Mouse (Mus musculus) thymus, postnatal 4 days (tissue): Measurements from ENCODE around the gene Mterf4.
"Not testable (repeated sequence)": the region's sequence is repeated elsewhere in the genome, so short reads cannot be mapped to it uniquely, and the experiment has no call there.

Experiments
- DNase-seq: peaks from one replicate; pipeline ENCODE4 v3.0.0; 2021

Gene Mterf4

DNA sequence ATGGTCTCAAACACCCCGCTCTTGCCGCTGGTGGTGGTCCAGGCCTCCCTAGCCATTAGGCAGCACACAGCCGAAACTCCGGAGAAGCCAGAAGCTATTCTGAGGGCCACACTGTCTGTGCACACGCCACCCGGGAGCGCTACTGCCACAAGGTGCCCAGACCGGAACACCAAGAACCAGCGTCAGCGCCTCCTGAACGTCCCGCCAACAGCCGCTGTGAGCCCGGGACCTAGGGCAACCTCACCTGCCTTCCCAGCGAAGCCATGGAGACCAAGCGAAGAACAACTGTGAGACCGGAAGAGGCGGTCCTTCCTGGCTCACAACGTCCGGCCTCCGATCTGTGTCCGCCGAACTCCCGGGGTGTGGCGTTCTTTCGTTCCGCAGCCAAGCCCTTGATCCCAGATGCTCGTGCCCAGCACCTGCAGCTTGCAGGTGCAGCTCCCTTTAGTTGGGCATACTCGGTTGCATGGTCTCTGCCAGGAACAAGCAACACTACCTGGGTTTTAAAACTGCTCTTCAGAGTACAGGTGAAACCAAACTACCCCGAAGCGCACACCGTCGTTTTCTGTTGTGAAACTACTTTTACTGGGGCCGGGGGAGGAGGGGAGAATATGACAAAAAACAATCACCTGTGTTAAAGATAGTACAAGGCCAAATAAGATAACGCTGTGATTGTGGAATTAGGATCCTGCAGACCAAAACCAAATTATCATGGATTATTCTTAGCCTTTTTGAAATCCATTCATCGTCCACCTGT, at the start of gene Mterf4:
Gene Mterf4 (minus strand): TSS at position 335 of the 757 bp plus-strand sequence.
- peak; percentile 86 for DNase-seq

DNA sequence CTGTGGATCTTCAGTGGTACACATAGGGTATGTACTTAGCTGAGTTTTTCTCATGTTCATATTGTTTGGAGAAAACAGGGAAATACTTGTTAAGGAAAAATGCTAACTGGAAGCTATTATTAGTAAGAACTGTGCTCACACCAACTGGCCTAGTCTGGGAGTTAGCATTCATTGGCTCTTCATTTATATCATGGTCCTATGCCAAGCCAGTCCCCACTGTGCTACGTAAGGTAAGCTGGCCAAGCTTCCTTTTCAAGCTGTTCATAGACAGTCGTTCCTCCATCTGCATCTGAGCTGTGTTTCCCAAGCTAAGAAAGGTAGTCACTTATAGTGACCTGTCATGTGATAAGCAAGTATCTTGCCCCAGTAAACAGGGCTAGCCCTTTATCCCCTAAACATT, 47.0 kb upstream of the Mterf4 start:
- no peak for DNase-seq

DNA sequence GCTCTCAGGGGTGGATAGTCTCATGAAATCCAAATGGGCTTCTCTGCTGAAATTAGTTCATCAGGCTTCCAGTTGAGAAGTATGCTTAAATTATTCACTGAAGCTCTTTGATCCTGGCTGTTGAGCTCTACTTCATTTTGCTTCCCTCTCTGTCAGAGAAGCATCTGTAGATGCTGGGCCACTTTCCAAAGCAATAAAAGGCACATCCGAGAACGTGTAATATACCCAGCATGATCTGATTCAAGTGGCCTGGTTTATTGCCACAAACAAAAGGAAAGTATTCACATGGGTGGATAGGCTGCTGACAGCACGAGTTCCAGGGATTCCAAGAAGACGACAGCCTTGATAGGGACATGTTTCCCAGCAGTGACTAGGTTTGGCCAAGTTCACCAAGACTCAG, 44.0 kb upstream of the Mterf4 start:
- DNase-seq: no peak

DNA sequence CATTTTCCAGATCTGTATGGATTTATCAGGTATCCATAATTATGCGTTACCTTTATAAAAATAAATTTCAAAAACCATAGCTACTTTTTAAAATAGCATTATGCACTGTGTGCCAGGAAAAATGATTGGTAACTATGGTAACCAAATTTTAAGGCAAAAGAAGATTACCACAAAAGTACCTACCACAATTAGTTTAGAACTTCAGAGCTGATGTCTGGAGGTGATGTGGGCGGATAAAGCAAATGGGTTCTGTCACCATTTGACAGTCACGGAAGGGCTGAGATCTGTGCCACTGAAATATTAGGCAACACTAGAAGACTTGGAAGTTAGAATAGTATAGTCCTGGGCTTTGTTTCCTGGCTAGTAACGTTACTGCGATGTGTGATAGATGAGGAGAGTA, 41.5 kb upstream of the Mterf4 start:
- DNase-seq: no peak

DNA sequence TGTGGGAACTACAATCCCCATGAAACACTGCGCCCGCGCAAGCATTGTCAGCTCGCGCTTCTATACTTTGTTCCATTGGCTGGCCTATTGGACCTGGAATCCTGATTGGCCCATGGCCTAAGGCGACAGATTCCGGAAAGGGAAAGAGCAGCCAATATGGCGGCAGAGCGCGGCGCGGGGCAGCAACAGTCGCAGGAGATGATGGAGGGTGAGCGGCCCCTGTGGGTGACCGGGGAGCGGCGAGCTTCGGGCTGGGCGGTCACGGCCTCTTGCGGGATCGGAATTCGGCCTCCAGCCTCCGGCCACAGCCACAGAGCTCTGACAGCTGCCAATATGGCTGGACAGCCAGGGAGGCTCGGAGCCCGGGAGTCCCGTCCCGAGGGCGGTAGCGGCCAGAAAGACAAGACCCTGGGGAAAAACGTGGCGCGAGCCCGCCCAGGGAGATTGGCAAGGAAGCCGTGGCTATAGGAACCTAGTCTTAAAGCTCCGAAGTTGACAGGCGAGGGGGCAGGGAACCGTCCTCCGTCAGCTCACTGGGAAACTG, 37.9 kb upstream of the Mterf4 start:
- DNase-seq: peak; percentile 91

DNA sequence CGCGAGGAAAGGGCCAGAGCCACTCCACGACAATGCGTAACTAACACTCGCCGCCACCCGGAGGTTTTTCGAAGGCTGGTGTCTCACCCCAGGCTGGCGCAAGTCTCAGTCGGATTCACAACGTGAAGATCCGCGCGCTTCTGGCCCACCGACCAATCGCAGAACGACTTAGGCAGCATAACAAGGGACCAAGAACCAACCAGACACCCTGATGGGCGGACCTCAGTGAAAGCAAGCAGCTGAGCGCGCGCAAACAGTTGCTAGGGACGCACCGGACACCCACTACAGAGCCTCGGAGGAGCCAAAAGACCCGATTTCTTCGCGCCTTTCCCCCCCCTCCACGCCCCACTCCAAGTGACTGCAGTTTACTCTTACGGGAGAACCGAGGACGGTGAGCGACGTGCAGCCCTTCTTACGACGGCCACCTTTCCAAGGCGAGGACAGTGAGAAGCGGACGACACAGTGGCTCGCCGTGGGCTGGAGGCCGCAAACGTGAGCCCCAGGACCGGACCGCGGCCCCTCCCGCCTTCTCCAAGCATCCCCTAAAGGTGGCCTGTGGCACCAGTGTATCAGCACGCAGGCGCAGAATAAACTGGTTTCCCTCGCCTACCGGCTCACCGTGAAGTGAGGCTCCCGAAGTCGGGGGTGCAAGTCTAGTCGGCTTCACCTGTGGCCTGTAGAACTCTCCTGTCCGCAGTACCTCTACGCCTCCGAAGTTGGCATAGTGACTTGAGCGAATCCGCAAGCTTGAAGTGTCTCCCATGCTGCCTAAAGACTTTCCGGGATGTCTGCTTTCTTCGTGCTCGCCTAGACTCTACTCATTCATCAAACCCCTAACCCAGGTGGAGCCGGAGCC, 37.2 kb upstream of the Mterf4 start, which contains the start of the genes Ppp1r7 and Pask:
Gene Ppp1r7 (plus strand): TSS at position 207 of the 856 bp plus-strand sequence.
Gene Pask (minus strand): TSS at position 835 of the 856 bp plus-strand sequence.
- DNase-seq: peak; percentile 93

DNA sequence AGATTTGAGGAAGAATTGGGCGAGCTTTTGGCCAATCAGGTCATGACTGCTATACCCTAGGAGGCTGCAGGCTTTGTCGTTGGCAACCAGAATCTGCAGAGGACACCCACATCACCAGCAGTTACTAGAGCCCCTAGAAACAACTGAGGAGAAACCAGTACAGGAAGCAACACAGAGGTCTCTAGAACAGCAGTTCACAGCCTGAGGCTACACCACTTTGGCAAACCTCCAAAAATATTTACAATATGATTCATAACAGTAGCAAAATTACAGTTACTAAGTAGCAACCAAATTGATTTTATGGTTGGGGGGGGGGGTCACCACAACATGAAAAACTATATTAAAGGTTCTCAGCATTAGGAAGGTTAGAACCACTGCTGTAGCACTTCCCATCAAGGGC, 28.9 kb upstream of the Mterf4 start:
- DNase-seq: no peak

DNA sequence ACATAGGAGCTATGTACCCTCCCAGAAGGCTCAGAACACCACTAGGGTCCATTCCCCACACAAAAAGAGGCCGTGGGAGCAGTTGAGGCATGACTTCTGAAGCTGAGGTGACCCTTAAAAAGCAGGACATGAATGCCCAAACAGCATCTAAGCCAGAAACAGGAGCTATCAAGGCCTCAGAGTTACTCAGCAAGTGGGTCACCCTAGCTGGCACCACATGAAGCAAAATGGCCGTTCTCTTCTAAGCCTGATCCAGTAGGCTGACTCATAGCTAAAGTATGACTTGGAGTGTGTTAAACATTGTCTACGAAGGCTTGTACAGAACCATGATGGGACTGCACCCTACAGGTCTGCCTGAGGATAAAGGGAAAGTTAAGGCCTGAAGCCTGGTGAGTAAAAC, 20.7 kb upstream of the Mterf4 start:
- DNase-seq: no peak

DNA sequence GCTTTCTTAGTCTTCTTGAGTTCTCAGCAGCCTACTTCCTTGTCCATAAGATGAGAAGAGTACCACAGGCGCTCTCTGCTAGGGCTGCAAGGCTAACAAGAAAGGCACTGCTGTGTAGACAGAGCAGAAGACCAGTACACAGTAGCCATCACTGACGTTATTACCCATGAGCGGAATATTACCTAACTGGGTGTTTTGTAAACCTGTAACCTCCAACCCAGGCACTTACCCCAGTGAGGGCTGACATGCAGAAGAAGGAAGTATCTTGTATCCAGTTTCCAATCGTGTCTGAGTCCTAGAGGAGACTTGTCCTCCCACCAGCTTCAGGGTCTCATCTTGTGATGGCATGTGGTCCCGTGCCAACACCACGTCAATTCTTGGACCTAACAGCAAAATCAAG, 18.3 kb upstream of the Mterf4 start:
- no peak for DNase-seq

DNA sequence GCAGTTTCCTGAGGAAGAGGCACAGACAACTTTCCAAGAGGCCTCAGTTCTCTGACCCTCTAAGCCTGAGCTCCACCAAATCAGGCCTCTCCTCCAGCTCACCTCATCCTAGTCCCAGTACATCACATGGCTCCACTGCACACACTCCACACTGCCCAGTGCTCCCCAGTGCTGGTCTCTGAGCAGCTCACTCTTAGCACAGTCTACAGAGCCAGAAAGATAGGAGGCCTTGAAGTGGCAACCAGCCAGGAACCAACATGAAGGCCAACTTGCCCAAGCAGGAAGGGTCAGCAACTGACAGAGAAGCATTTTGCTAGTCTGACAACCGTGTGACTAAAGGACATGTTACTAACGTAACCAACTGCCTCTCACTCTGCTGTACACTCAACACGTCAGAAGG, 5.1 kb downstream of the Mterf4 start:
- no peak for DNase-seq

DNA sequence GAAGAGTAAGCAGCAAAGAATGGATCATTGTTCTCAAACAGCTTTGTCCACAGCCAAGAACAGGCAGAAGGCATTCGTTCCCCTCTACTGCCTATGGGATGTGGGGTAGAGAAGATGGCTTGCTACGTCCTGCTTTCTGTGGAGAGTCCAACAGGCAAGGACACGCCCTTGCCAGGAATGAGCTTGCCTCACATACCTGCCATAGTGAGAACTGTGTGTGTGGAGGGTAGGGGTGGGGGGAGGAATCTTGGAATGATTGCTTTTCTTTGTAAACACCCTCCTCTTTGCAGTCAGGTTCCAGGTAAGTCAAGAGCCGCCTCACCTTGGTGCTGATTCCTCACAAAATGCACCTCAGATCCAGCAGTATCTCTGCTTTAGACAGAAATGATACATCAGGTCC, 5.9 kb downstream of the Mterf4 start:
- no peak for DNase-seq

DNA sequence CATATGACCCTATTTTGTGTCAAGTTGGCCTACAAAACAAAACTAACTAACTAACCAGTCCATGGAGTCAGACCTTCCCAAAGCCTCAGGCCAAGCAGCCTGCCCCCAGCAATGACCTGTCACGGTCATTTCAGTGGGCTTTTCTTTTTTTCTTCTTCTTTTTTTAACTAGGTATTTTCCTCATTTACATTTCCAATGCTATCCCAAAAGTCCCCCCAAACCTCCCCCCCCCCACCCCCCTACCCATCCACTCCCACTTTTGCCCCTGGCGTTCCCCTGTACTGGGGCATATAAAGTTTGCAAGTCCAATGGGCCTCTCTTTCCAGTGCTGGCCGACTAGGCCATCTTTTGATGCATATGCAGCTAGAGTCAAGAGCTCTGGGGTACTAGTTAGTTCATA, 11.2 kb downstream of the Mterf4 start:
- DNase-seq: not testable (repeated sequence)

DNA sequence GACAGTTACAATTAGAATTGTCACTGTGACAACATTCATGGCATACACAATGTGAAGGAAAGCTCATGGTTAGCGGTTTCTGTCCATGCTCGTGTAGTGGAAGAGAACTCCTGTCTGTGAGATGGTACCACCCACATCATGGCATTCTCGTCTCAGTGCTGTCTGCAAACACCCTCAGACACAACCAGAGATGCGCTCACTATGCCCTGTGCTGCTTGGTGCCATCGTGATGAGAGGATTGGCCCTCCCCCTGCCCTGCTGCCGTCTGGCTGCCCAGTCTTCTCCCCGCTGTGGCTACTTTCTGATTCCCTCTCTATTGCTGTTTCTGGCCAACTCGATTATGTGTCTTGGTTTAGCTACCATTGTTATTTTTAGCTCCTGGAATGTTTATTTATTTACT, 13.7 kb downstream of the Mterf4 start:
- no peak for DNase-seq

DNA sequence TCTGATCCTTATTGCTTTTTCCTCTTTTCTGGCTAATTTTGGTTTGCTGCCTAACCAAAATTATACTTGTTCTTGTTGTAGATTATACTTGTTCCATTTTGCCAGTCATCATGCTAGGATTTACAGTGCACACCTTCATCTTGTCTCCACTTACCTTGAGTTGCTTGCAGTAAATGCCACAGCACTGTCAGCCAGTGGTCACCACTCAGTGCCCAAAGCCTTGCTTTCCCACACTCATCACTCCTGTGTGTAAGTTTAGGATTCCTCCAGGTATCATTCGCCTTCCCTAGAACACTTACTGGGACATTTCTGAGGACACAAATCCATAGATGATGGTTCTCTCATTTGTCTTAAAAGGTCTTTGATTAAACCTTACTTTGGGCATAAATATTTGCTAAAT, 14.1 kb downstream of the Mterf4 start:
- DNase-seq: no peak

DNA sequence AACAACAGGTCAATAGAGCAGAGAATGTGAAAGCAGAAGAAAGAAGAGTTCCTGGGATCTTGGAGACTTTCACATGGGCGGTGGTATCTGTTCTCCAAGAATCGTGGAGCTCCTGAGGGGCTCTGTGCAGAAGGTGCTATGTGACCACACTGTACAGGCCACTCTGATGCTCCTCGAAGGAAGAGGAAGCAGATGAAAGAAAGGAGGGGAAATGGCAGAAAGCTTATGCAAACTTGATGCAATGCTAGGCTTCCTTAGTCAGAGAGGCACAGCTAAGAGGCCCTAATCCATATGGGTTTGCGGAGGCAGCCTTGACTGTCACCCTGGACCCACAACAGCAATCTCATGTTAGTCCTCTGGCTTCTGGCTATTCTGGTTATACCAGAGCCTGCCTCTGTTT, 14.8 kb downstream of the Mterf4 start:
- DNase-seq: no peak

DNA sequence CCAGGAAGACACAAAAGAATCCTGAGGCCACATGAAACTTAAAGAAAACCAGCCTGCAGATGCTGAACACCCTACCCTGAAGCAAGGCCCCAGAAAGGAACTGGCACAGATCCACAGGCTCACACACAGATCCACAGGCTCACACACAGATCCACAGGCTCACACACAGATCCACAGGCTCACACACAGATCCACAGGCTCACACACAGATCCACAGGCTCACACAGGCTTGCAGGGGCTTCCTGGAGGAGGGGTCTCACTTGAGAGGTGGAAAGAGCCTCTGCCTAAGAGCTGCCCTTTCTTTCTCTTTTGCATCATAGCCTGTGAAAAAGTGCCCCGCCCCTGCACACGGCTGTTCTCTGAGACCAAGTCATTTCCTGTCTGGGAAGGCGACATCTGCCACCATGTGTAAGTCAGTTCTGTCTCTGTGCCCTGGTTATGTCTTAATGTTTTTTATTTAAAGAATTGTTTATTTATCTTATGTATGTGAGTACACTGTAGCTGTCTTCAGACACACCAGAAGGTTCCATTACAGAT, 16.0 kb downstream of the Mterf4 start:
- peak; percentile 43 for DNase-seq

DNA sequence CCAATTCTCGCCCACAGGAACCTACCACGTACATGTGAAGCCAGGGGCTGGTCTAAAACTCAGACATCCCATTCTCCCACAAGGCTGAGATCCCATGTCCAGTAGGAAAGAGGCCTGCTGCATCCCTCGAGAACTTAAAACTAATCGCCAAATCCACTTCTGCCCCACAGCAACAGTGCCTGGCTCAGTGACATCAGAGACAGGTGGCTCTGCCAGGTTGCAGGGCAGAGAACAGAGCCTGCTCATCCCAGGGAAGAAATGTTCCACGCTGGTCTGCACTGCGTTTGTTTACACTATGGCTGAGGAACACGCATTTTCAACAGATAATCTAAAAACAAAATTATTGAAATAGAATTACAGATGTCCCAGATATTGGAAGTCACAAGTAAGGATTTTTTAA, 28.7 kb downstream of the Mterf4 start:
- DNase-seq: no peak

DNA sequence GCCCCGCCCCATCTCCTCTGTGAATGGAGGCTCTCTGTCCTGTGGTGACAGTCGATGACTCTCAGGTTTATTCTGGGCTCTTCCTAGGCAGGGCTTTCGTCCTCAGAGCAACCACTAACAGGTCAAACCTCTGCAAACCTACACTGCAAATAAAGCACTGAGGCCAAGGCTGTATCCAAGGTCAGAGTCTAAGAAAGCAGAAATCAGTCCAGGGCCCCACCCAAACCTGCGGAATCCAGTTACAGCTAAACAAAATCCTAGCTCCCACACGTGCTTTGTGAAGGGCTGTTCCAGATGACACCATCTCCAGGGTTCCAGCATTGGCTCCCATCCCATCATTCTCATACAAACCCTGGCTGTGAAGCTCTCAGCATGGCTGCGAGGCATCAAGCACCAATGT, 30.2 kb downstream of the Mterf4 start:
- no peak for DNase-seq

DNA sequence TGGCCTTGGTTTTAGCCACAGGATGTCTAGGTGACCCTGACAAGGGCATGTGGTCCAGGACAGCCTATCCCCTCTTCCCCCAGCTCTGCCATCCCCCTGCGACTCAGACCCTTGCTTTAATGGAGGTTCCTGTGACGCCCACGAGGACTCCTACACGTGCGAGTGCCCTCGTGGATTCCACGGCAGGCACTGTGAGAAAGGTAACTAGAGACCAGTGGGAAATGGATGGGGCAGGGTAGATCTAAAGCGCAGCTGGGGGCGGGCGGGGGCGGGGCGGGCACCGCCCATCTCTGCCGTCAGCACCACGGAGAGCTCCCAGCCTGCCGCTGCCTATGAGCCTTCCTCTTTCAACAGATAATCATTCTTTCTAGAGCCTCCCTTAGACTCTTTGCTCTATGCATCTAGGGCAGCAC, 33.3 kb downstream of the Mterf4 start:
- peak; percentile 85 for DNase-seq

DNA sequence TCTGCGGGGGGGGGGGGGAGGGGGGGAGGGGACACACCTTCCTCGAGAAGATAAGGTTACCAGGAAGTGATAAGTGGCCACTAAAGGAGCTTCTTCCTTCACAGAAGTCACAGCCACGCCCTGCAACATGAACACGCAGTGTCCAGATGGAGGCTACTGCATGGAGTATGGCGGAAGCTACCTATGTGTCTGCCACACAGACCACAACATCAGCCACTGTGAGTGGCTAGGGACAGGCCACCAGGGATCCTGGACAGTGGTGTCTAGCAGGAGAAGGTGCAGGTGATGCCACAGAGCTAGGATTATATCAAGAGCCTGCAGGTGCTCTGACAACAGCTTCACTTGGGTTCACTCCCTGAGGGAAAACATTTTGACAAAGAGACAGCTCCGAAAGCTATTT, 34.0 kb downstream of the Mterf4 start:
- DNase-seq: no peak

DNA sequence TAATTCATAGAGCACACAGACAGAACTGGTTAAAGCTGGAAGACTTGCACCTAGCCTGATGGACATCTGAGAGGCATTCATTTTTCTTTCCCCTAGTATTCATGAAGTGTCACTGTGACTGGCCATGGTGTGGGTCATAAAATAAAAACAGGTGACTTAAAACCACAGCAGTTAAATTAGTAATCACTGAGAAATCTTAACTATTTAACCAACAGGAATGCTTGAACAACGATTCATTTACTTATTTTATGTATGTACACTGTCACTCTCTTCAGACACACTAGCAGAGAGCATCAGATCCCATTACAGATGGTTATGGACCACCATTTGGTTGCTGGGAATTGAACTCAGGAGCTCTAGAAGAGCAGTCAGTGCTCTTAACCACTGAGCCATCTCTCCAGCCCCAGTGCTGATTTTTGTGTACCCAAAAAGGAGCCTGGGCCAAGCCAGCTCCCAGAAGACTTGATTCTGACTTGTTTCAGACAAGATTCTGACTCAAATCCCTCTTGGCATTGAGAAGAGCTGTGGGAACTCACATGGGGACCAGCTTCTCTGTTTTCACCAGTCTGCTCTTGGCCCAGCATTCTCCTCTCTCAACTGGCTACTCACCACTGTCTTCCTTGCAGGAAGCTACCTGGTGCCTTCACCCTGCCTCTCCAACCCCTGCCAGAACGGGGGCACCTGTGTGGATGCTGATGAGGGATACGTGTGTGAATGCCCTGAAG, 35.0 kb downstream of the Mterf4 start:
- DNase-seq: no peak

DNA sequence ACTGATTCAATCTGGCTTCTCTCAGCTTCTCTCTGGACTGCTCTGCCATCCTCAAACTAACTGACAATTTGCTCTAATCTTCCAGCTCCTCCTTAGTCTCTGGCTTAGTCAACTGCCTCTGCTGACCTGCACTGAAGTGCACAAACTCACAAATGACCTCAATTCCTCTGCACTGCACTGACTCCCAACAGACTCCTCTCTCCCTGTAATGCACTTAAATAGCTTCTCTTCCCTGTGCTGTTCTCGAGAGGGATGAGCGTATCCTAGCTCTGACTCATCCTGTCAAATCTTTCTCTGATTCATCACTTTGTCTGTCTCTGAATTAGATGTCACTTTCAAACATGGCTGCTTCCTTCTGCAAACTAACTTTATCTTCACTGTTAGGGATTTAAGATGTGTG, 37.5 kb downstream of the Mterf4 start:
- DNase-seq: no peak

DNA sequence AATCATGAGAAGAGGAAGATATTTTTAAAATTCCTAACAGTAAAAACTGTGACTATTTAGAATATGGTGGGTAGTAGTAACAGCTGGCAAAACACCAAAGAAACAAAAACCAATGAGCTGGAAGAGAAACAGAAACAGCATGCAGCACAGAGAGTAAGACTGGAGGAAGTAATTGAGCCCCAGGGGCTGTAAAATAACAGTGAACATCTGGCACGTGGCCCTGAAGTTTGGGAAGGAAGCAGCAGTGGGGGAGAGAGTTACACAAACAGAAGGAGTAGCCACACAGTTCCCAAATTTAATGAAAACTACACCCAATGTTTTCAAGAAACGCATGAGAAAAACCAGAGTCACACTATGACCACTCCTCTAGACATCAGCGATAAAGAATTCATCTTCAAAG, 38.5 kb downstream of the Mterf4 start:
- DNase-seq: no peak
